Mouse (Mus musculus): ENCODE results near the gene Cmpk1. TPM values are rescaled to one million over a fixed set of nuclear protein-coding genes. Genes with fewer than 3 reads are reported as not detected.

The Cmpk1 gene
- 166 and 187 TPM in 2 replicates for polyA plus RNA-seq (2015; fragmentation: Nextera tagmentation; extraction: Ambion mirVana)

GRCm38 (mm10) chr4:114986591-114987432, at the start of gene Cmpk1:
TSS of gene Cmpk1 (minus strand) at chr4:114987241.
- peak within 1 kb of the TSS; percentile 99 for H3K27ac ChIP-seq
- H3K4me3 ChIP-seq, result peak within 1 kb of the TSS; percentile 58
- peak within 1 kb of the TSS; percentile 75 for H3K4me2 ChIP-seq
- under 1% methylated on average over 80 of the region's 93 CpGs for WGBS
- peak; percentile 98 for ATAC-seq (replicated peaks)
- 0 out of 2 replicates have a peak, but pooled peaks cover 3% of the 10 kb centered on the region for H3K27me3 ChIP-seq (replicated peaks)
- H3K4me1 ChIP-seq, result peaks cover 25% of the 10 kb centered on the region
- peak within 1 kb of the TSS; percentile 90 for H3K9ac ChIP-seq
- H3K9me3 ChIP-seq, result no peaks in the 10 kb centered on the region
- H3K36me3 ChIP-seq (replicated peaks), result no peaks in the 10 kb centered on the region

DNA sequence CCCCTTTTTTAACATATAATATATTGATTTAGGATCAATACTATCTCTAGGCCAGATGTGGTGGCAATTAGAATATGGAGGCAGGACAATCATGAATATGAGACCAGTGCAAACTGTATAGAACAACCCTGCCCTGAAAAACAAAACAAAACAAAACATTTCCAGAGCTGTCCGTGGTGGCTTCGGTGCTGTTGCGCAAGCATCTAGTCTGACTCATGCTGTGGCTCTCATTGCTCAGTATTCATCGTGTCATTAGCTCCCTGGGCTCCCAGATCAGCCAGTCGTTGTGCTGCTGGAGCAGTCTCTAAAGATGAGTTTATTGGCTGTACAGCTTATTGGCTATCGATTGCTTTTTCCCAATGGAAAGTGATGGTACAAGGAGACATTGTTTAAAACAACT, 48.0 kb upstream of the Cmpk1 start:
- Histone ChIP-seq H3K4me2 (no peak overlapping the region), H3K27ac (no peak overlapping the region), H3K4me1 (no peaks in the 10 kb centered on the region), H3K9ac (no peak overlapping the region), H3K4me3 (no peak overlapping the region), H3K9me3 (no peaks in the 10 kb centered on the region), H3K27me3 (replicated peaks) (no peaks in the 10 kb centered on the region), H3K36me3 (replicated peaks) (no peaks in the 10 kb centered on the region)
- no peak for ATAC-seq (replicated peaks)
- WGBS, result 77% methylated on average over 6 of the region's 6 CpGs

- 93% methylated on average over 3 of the region's 3 CpGs for WGBS
- no peak for ATAC-seq (replicated peaks)
- H3K36me3 ChIP-seq (replicated peaks), result no peaks in the 10 kb centered on the region
- no peak overlapping the region for H3K27ac ChIP-seq
- no peak overlapping the region for H3K4me3 ChIP-seq
- H3K9ac ChIP-seq, result no peak overlapping the region
- H3K9me3 ChIP-seq, result no peaks in the 10 kb centered on the region
- H3K27me3 ChIP-seq (replicated peaks), result no peaks in the 10 kb centered on the region
- H3K4me2 ChIP-seq, result no peak overlapping the region
- H3K4me1 ChIP-seq, result no peaks in the 10 kb centered on the region
Observed at GRCm38 (mm10) chr4:115019997-115020396, 33.0 kb upstream of the Cmpk1 start.

- H3K4me2 ChIP-seq, result no peak overlapping the region
- 95% methylated on average over 3 of the region's 3 CpGs for WGBS
- no peaks in the 10 kb centered on the region for H3K27me3 ChIP-seq (replicated peaks)
- no peak for ATAC-seq (replicated peaks)
- H3K4me3 ChIP-seq, result no peak overlapping the region
- H3K9me3 ChIP-seq, result no peaks in the 10 kb centered on the region
- H3K9ac ChIP-seq, result no peak overlapping the region
- no peaks in the 10 kb centered on the region for H3K36me3 ChIP-seq (replicated peaks)
- H3K27ac ChIP-seq, result no peak overlapping the region
- no peaks in the 10 kb centered on the region for H3K4me1 ChIP-seq
Observed at GRCm38 (mm10) chr4:115014276-115014675, 27.2 kb upstream of the Cmpk1 start.

GRCm38 (mm10) chr4:115000429-115000795, 13.4 kb upstream of the Cmpk1 start:
- H3K36me3 ChIP-seq (replicated peaks), result no peaks in the 10 kb centered on the region
- ATAC-seq (replicated peaks), result peak; percentile 37
- 2% methylated on average over 8 of the region's 8 CpGs for WGBS

DNA sequence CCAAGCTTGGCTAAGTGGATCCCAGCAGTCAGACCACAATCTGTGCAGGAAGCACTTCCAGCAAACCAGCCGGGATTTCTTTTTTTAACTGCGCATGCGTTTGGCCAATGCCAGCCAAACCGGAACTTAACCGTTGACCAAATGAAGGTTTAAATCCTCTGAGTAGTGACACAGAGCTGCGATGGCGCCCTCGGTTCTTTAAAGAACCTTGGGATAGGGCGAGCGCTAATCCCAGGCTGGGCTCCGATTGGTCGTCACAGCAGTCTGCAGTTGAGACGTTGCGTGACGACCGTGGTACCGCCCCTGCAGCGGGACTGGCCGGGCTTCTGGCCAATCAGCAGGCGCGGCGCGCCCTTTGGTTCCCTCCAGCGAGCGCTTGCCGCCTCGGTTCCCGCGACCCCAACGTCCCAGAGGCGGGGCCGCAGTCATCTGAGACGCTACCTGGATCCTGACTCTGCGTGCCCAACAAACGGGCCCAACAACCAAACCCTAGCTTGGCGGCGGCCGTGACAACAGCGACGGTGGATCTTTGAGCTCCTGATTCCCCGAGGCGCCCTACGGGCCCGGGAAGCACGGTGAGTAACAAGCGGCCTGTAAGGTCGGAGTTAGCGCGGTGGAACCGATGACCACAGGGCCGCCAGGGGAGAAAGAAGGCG, 12.9 kb upstream of the Cmpk1 start, which contains the start of gene Stil:
Stil (plus strand) TSS at position 387 of the 656 bp plus-strand sequence.
- Histone ChIP-seq H3K9ac (peak within 1 kb of the TSS; percentile 69), H3K9me3 (no peaks in the 10 kb centered on the region), H3K4me3 (peak within 1 kb of the TSS; percentile 67), H3K36me3 (replicated peaks) (no peaks in the 10 kb centered on the region), H3K4me2 (peak within 1 kb of the TSS; percentile 93), H3K27me3 (replicated peaks) (no peaks in the 10 kb centered on the region), H3K27ac (peak within 1 kb of the TSS; percentile 95), H3K4me1 (peaks cover 15% of the 10 kb centered on the region)
- WGBS, result under 1% methylated on average over 52 of the region's 52 CpGs
- peak; percentile 100 for ATAC-seq (replicated peaks)

More at GRCm38 (mm10) chr4:115000429-115000795, 13.4 kb upstream of the Cmpk1 start:
- peak overlapping the region; percentile 48 for H3K9ac ChIP-seq
- H3K27me3 ChIP-seq (replicated peaks), result no peaks in the 10 kb centered on the region
- peak overlapping the region; percentile 67 for H3K4me3 ChIP-seq
- no peak overlapping the region for H3K27ac ChIP-seq
- H3K4me1 ChIP-seq, result peaks cover 15% of the 10 kb centered on the region
- no peaks in the 10 kb centered on the region for H3K9me3 ChIP-seq
- peak overlapping the region; percentile 93 for H3K4me2 ChIP-seq

DNA sequence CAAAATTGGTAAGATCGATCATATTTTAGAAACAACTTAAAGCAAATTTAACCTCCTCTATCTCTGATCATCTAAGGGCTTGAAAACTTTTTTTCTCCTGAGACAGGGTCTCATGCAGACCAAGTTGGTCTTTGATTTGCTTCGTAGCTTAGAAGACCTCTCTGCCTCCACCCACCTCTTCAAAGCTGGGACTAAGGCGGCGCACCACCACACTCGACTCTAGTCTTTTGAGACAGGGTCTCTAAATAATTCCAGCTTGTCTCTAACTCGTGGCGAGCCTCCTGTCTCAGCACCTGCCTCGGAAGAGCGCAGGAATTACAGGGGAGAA, 12.4 kb upstream of the Cmpk1 start:
- Histone ChIP-seq H3K36me3 (replicated peaks) (no peaks in the 10 kb centered on the region), H3K9me3 (no peaks in the 10 kb centered on the region), H3K27me3 (replicated peaks) (no peaks in the 10 kb centered on the region), H3K4me3 (peak overlapping the region; percentile 67), H3K27ac (peak overlapping the region; percentile 95), H3K4me2 (peak overlapping the region; percentile 93), H3K9ac (peak overlapping the region; percentile 69), H3K4me1 (peaks cover 15% of the 10 kb centered on the region)
- ATAC-seq (replicated peaks), result no peak; the same call in 1 of the 2 replicates
- WGBS, result 9% methylated on average over 9 of the region's 9 CpGs

DNA sequence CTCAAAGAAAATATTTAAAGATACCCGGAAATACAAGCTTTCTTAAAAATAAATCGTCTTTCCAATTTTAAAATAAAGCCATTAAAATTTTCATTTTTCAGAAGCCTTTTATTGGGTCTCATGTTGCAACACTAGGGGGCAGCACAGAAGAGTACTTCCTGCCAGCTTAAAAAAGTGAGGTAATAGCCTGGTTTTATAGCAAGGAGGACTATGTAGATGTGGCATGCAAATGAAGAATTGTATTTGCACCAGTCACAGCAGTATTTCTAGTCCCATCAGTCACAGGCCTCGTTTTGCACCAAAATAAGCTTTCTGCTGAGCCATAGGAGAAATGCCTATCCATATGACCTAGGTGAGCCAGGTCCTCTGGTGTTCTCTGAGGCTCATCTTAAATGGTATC, 10.0 kb upstream of the Cmpk1 start:
- peaks cover 15% of the 10 kb centered on the region for H3K4me1 ChIP-seq
- ATAC-seq (replicated peaks), result no peak
- no peaks in the 10 kb centered on the region for H3K36me3 ChIP-seq (replicated peaks)

GRCm38 (mm10) chr4:114994218-114994617, 7.2 kb upstream of the Cmpk1 start:
- no peaks in the 10 kb centered on the region for H3K9me3 ChIP-seq
- H3K4me3 ChIP-seq, result no peak overlapping the region
- H3K27ac ChIP-seq, result no peak overlapping the region
- 0 out of 2 replicates have a peak, but pooled peaks cover 2% of the 10 kb centered on the region for H3K4me1 ChIP-seq
- no peak overlapping the region for H3K4me2 ChIP-seq
- no peak overlapping the region for H3K9ac ChIP-seq
- 0 out of 2 replicates have a peak, but pooled peaks cover 6% of the 10 kb centered on the region for H3K27me3 ChIP-seq (replicated peaks)
- 89% methylated on average over 3 of the region's 3 CpGs for WGBS
- H3K36me3 ChIP-seq (replicated peaks), result no peaks in the 10 kb centered on the region
- ATAC-seq (replicated peaks), result no peak

More for the DNA sequence above, 10.0 kb upstream of the Cmpk1 start:
- H3K4me2 ChIP-seq, result no peak overlapping the region
- no peaks in the 10 kb centered on the region for H3K9me3 ChIP-seq
- H3K4me3 ChIP-seq, result no peak overlapping the region
- H3K27ac ChIP-seq, result no peak overlapping the region
- 53% methylated on average over 3 of the region's 3 CpGs for WGBS
- no peak overlapping the region for H3K9ac ChIP-seq
- H3K27me3 ChIP-seq (replicated peaks), result 0 out of 2 replicates have a peak, but pooled peaks cover 3% of the 10 kb centered on the region

DNA sequence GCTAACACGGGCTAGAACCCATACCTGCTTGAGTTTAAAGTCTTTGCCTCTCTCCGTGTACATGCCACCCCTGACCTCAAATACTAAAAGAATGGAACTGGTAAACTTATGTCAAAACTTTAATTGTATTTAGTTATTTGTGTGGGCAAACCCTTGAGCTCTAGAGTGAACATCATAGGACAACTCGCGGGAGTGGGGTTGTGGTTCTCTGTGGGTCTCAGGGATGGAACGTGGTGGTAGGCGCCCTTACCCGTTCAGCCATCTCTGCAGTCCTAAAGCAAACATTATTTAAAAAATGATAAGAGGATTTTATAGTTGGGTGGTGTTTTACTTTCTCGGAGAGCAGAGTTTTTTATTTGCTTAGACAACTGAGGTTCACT, 840 bp downstream of the Cmpk1 start:
- no peaks in the 10 kb centered on the region for H3K27me3 ChIP-seq (replicated peaks)
- under 1% methylated on average over 8 of the region's 8 CpGs for WGBS
- H3K4me2 ChIP-seq, result peak overlapping the region; percentile 75
- peaks cover 25% of the 10 kb centered on the region for H3K4me1 ChIP-seq
- H3K27ac ChIP-seq, result peak overlapping the region; percentile 99
- H3K9me3 ChIP-seq, result no peaks in the 10 kb centered on the region
- H3K9ac ChIP-seq, result peak overlapping the region; percentile 90
- no peaks in the 10 kb centered on the region for H3K36me3 ChIP-seq (replicated peaks)
- ATAC-seq (replicated peaks), result peak; percentile 73
- peak overlapping the region; percentile 58 for H3K4me3 ChIP-seq

DNA sequence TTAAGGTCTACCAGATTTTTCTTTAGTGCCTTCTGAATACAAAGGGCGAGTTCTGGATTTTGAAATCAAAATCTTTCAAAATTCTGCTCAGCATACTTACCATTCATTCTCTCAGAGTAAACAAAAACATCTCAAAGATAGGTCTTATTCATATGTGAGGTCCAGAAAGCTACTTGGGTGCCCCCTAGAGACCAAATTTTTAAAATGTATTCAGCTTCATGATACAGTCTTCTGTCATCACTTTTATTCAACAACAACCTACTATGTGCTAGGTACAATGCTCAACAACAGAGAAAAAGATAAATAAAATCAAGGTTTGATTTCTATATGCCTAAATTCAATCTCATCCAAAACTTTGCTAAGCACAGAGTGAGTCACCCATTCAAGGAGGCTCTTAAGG, 4.0 kb downstream of the Cmpk1 start:
- Histone ChIP-seq H3K4me3 (no peak overlapping the region), H3K4me1 (peaks cover 25% of the 10 kb centered on the region), H3K9me3 (no peaks in the 10 kb centered on the region), H3K36me3 (replicated peaks) (no peaks in the 10 kb centered on the region), H3K27ac (no peak overlapping the region), H3K9ac (no peak overlapping the region), H3K27me3 (replicated peaks) (no peaks in the 10 kb centered on the region), H3K4me2 (no peak overlapping the region)
- ATAC-seq (replicated peaks), result no peak
- 95% methylated on average over 1 of the region's 1 CpGs for WGBS

DNA sequence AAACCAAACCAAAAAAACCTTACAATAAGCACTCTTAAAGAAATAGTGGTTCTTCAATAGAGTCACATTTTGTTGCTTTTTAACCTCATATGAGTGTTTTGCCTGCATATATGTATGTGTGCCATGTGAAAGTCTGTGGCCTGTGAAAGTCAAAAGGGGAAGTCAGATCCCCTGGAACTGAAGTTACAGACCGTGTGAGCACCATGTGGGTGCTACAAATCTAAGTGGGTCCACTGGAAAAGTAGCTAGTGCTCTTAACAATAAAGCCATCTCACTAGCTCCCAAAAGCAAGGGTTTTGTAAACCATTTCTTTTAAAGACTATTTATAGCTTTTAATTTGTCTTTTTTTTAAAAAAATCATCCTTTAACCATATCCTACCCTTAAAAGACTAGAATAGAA, 4.4 kb downstream of the Cmpk1 start:
- Histone ChIP-seq H3K27ac (no peak overlapping the region), H3K27me3 (replicated peaks) (no peaks in the 10 kb centered on the region), H3K9me3 (no peaks in the 10 kb centered on the region), H3K9ac (no peak overlapping the region), H3K4me1 (peaks cover 21% of the 10 kb centered on the region), H3K36me3 (replicated peaks) (no peaks in the 10 kb centered on the region), H3K4me3 (no peak overlapping the region), H3K4me2 (no peak overlapping the region)
- WGBS, result 90% methylated on average over 1 of the region's 1 CpGs
- ATAC-seq (replicated peaks), result no peak

All from midbrain, embryonic 15.5 days (tissue).